Mouse (Mus musculus): ENCODE results near the gene Slco6d1. TPM values are rescaled to one million over a fixed set of nuclear protein-coding genes. Genes with fewer than 3 reads are reported as not detected.
"Not testable (repeated sequence)": the region's sequence is repeated elsewhere in the genome, so short reads cannot be mapped to it uniquely, and the experiment has no call there.

The Slco6d1 gene
- polyA plus RNA-seq (2015; fragmentation: Nextera tagmentation; extraction: Ambion mirVana), result not detected in 2 replicates

DNA sequence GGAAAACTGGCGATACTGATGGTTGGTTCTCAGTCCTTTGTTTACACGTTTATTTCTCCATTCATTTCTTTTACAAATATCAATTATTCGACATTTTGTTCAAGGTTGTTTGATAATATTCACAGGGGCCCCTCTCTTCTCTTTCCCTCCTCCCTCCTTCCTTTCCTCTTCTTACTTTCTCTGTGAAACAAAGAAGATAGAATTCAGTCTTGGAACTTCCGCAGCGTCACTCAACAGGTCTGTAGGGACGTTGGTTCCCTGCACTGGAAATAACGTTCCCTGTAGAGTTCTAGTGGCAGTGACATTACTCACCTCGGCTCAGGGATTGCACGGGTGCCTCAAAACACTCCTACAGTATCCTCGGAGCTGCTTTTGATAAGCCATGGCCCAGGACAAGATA is at the start of gene Slco6d1:
TSS of gene Slco6d1 (plus strand) at position 301 of the 400 bp plus-strand sequence.
- H3K9me3 ChIP-seq (replicated peaks), result no peaks in the 10 kb centered on the region
- no peaks in the 10 kb centered on the region for H3K36me3 ChIP-seq (replicated peaks)
- H3K9ac ChIP-seq, result no peak within 1 kb of the TSS
- H3K4me3 ChIP-seq (replicated peaks), result no peak within 1 kb of the TSS
- ATAC-seq (ENCODE audit: insufficient read depth), result no peak
- H3K4me1 ChIP-seq (replicated peaks), result no peaks in the 10 kb centered on the region
- WGBS (ENCODE audit: insufficient replicate concordance), result 61% methylated on average over 10 of the region's 10 CpGs
- H3K27me3 ChIP-seq, result no peaks in the 10 kb centered on the region
- no peak within 1 kb of the TSS for H3K4me2 ChIP-seq
- H3K27ac ChIP-seq (replicated peaks), result no peak within 1 kb of the TSS

- Histone ChIP-seq H3K27ac (replicated peaks) (no peak overlapping the region), H3K4me1 (replicated peaks) (no peaks in the 10 kb centered on the region), H3K9me3 (replicated peaks) (no peaks in the 10 kb centered on the region), H3K27me3 (no peaks in the 10 kb centered on the region), H3K4me2 (no peak overlapping the region), H3K4me3 (replicated peaks) (no peak overlapping the region), H3K9ac (no peak overlapping the region), H3K36me3 (replicated peaks) (no peaks in the 10 kb centered on the region)
- ATAC-seq (ENCODE audit: insufficient read depth), result no peak
Observed at GRCm38 (mm10) chr1:98392001-98392400, 28.9 kb upstream of the Slco6d1 start.

GRCm38 (mm10) chr1:98447929-98448328 is 27.0 kb downstream of the Slco6d1 start:
- Histone ChIP-seq H3K27ac (replicated peaks) (no peak overlapping the region), H3K9me3 (replicated peaks) (no peaks in the 10 kb centered on the region), H3K27me3 (no peaks in the 10 kb centered on the region), H3K4me3 (replicated peaks) (no peak overlapping the region), H3K36me3 (replicated peaks) (no peaks in the 10 kb centered on the region), H3K9ac (no peak overlapping the region), H3K4me2 (no peak overlapping the region), H3K4me1 (replicated peaks) (no peaks in the 10 kb centered on the region)
- no peak for ATAC-seq (ENCODE audit: insufficient read depth)
- WGBS (ENCODE audit: insufficient replicate concordance), result 62% methylated on average over 4 of the region's 4 CpGs

DNA sequence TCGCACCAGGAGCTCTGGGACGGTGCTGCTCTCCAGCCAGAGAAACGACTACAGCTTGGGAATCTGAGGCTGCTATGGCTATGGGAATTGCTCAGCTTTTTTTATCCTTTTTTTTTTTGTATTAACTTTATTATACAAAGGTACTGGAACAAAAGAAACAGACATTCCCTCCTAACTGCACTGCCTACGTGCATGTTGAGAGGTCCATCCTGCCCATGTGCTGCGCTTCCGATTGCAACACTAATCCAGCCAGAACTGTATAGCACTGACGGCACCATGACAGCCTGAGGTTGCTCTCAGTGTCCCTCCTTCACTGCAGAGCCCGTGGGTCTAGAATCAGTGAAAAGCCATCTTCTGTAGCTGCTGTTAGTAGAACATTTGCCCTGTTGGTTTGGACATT is 38.3 kb downstream of the Slco6d1 start:
- H3K4me3 ChIP-seq (replicated peaks); H3K27me3 ChIP-seq; H3K36me3 ChIP-seq (replicated peaks); H3K27ac ChIP-seq (replicated peaks); H3K4me2 ChIP-seq; H3K4me1 ChIP-seq (replicated peaks); H3K9me3 ChIP-seq (replicated peaks); ATAC-seq (ENCODE audit: insufficient read depth); H3K9ac ChIP-seq: not testable (repeated sequence)
- WGBS (ENCODE audit: insufficient replicate concordance), result 79% methylated on average over 8 of the region's 8 CpGs

GRCm38 (mm10) chr1:98476381-98476780 is 55.5 kb downstream of the Slco6d1 start:
- not testable (repeated sequence) for H3K4me3 ChIP-seq (replicated peaks); H3K36me3 ChIP-seq (replicated peaks); H3K27ac ChIP-seq (replicated peaks); ATAC-seq (ENCODE audit: insufficient read depth); H3K4me2 ChIP-seq; H3K9ac ChIP-seq; H3K9me3 ChIP-seq (replicated peaks); H3K4me1 ChIP-seq (replicated peaks); H3K27me3 ChIP-seq
- 49% methylated on average over 1 of the region's 1 CpGs for WGBS (ENCODE audit: insufficient replicate concordance)

DNA sequence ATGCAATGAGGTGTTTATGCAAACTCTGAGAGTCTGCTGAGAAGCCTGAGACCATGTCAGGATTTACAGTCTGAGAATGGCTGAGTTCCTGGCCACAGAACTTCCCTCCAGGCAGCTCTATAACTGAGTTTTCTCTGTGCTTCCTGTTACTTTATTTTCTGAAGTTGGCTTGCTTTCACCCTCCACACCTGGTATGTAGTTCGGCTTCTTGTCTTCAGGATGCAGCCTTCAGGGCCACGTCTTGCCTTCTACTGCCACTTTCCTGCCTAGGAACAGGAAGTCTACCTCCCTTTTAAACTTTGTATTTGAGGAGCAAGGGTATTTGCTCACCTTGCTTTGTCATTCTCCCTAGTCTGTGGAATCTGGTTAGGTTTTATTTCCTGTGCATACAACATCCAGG is 58.3 kb downstream of the Slco6d1 start:
- no peak overlapping the region for H3K27ac ChIP-seq (replicated peaks)
- H3K4me3 ChIP-seq (replicated peaks), result no peak overlapping the region
- H3K9me3 ChIP-seq (replicated peaks), result no peaks in the 10 kb centered on the region
- H3K4me1 ChIP-seq (replicated peaks), result no peaks in the 10 kb centered on the region
- no peak overlapping the region for H3K4me2 ChIP-seq
- H3K27me3 ChIP-seq, result no peaks in the 10 kb centered on the region
- no peak for ATAC-seq (ENCODE audit: insufficient read depth)
- no peak overlapping the region for H3K9ac ChIP-seq
- 42% methylated on average over 2 of the region's 2 CpGs for WGBS (ENCODE audit: insufficient replicate concordance)
- no peaks in the 10 kb centered on the region for H3K36me3 ChIP-seq (replicated peaks)

DNA sequence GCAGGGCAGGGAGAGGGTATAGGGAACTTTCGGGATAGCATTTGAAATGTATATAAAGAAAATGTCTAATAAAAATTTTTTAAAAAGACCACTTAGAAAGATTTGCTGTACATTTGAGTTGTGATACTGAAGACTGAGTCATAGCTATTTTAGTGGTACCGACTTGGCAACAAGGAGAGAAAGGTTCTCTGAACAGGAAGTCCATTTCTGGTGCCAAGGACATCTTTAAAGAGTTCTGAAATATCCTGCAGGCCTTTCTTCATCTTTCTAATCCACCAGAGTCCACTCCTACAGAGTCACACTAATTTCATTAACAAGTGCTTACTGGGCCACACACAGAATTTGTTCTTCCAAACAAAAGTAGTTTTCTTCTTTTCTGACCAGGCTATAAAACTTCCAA is 85.1 kb downstream of the Slco6d1 start:
- H3K4me3 ChIP-seq (replicated peaks), result no peak overlapping the region
- 62% methylated on average over 2 of the region's 2 CpGs for WGBS (ENCODE audit: insufficient replicate concordance)
- no peaks in the 10 kb centered on the region for H3K27me3 ChIP-seq
- no peak overlapping the region for H3K4me2 ChIP-seq
- ATAC-seq (ENCODE audit: insufficient read depth), result no peak
- H3K9ac ChIP-seq, result no peak overlapping the region
- no peaks in the 10 kb centered on the region for H3K36me3 ChIP-seq (replicated peaks)
- no peaks in the 10 kb centered on the region for H3K4me1 ChIP-seq (replicated peaks)
- no peak overlapping the region for H3K27ac ChIP-seq (replicated peaks)
- H3K9me3 ChIP-seq (replicated peaks), result no peaks in the 10 kb centered on the region

- no peak for ATAC-seq (ENCODE audit: insufficient read depth)
- Histone ChIP-seq H3K36me3 (replicated peaks) (no peaks in the 10 kb centered on the region), H3K27me3 (no peaks in the 10 kb centered on the region), H3K4me1 (replicated peaks) (no peaks in the 10 kb centered on the region), H3K9me3 (replicated peaks) (no peaks in the 10 kb centered on the region), H3K27ac (replicated peaks) (no peak overlapping the region), H3K4me3 (replicated peaks) (no peak overlapping the region), H3K9ac (no peak overlapping the region), H3K4me2 (no peak overlapping the region)
- WGBS (ENCODE audit: insufficient replicate concordance), result 47% methylated on average over 2 of the region's 2 CpGs
Observed at GRCm38 (mm10) chr1:98522977-98523376, 102.1 kb downstream of the Slco6d1 start.

DNA sequence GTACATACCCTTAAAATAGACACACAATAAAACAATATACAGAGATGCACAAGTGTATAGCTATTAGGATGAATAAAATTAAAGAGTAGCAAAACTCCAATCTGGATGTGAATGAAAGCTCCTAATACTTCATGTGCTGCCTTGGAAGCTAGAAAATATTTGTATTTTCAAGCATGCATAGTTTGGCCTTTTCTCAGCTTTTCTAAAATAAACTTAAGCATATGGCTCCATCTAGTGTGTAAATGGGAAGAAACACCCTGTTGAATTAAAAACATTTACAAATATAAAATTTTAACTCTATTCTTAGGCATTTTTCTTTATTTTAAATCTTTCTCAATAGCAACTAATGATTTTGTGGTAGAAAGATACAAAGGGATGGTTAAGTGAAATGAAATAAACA is 102.6 kb downstream of the Slco6d1 start:
- Histone ChIP-seq H3K27me3 (no peaks in the 10 kb centered on the region), H3K9me3 (replicated peaks) (no peaks in the 10 kb centered on the region), H3K4me1 (replicated peaks) (no peaks in the 10 kb centered on the region), H3K36me3 (replicated peaks) (no peaks in the 10 kb centered on the region), H3K27ac (replicated peaks) (no peak overlapping the region), H3K9ac (no peak overlapping the region), H3K4me2 (no peak overlapping the region), H3K4me3 (replicated peaks) (no peak overlapping the region)
- no peak for ATAC-seq (ENCODE audit: insufficient read depth)

DNA sequence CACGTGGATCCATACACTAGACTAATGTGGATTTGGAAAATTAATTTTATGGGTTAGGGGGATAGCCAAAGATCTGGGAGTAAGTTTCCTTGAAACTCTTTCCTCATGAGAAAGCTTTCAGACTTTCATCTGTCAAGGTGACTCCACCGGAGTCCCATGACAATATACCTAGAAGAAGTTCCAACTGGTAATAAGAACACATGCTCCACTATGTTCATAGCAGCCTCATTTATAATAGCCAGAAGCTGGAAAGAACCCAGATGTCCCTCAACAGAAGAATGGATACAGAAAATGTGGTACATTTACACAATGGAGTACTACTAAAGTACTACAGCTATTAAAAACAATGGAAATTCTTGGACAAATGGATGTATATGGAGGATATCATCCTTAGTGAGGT is 107.4 kb downstream of the Slco6d1 start:
- WGBS (ENCODE audit: insufficient replicate concordance), result 57% methylated on average over 2 of the region's 2 CpGs
- not testable (repeated sequence) for H3K27me3 ChIP-seq; H3K4me3 ChIP-seq (replicated peaks); H3K36me3 ChIP-seq (replicated peaks); ATAC-seq (ENCODE audit: insufficient read depth); H3K4me2 ChIP-seq; H3K4me1 ChIP-seq (replicated peaks); H3K9me3 ChIP-seq (replicated peaks); H3K9ac ChIP-seq; H3K27ac ChIP-seq (replicated peaks)

- Histone ChIP-seq H3K27ac (replicated peaks) (no peak overlapping the region), H3K9me3 (replicated peaks) (no peaks in the 10 kb centered on the region), H3K9ac (no peak overlapping the region), H3K36me3 (replicated peaks) (no peaks in the 10 kb centered on the region), H3K27me3 (no peaks in the 10 kb centered on the region), H3K4me2 (no peak overlapping the region), H3K4me1 (replicated peaks) (no peaks in the 10 kb centered on the region), H3K4me3 (replicated peaks) (no peak overlapping the region)
- 33% methylated on average over 2 of the region's 2 CpGs for WGBS (ENCODE audit: insufficient replicate concordance)
- ATAC-seq (ENCODE audit: insufficient read depth), result no peak
Observed at GRCm38 (mm10) chr1:98545372-98545771, 124.4 kb downstream of the Slco6d1 start.

DNA sequence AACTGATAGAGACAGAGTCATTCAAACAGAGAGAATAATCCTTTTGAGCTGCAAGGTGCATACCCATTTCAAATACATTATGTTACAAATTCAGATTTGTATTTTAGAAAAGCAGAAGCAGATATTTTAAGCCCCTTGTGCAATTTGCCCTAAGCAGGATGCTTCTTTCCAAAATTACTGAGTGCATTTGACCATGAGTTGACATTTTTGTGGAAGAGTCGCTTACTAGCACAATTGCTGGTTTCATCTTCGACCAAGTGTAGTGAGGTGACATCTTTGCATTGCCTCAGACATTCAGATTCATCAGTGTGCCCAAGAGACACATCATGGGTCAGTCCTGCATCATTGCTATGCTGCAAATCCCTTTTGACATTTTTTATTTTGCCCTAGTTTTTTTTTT is 133.5 kb downstream of the Slco6d1 start:
- Histone ChIP-seq H3K27ac (replicated peaks) (no peak overlapping the region), H3K4me2 (no peak overlapping the region), H3K9ac (no peak overlapping the region), H3K9me3 (replicated peaks) (no peaks in the 10 kb centered on the region), H3K4me3 (replicated peaks) (no peak overlapping the region), H3K27me3 (no peaks in the 10 kb centered on the region), H3K4me1 (replicated peaks) (no peaks in the 10 kb centered on the region), H3K36me3 (replicated peaks) (no peaks in the 10 kb centered on the region)
- no peak for ATAC-seq (ENCODE audit: insufficient read depth)
- 60% methylated on average over 2 of the region's 2 CpGs for WGBS (ENCODE audit: insufficient replicate concordance)

All from liver, embryonic 15.5 days (tissue).